Mouse (Mus musculus) stomach, embryonic 14.5 days (tissue): ENCODE results near the gene Klk9. TPM values are rescaled to one million over a fixed set of nuclear protein-coding genes. Genes with fewer than 3 reads are reported as not detected.

ENCODE experiments used
- ATAC-seq: fragments of 200-750 bp; cut with Nextera tagmentation; 2 replicates; pipeline ENCODE4 v1.8.0; 2017; ENCODE audit warnings: low read depth, moderate TSS enrichment; ENCODE audit not compliant: insufficient number of reproducible peaks, insufficient read depth, low FRiP score
- H3K27ac ChIP-seq: fragments of 300-500 bp; sonication (generic); 2 replicates; pipeline ENCODE4 v1.5.1; 2014; ENCODE audit warnings: mild to moderate bottlenecking, low read length, moderate library complexity, mixed read lengths
- H3K27me3 ChIP-seq: fragments of 300-500 bp; sonication (generic); 2 replicates; pipeline ENCODE4 v1.6.1; 2014; ENCODE audit warnings: low read length, control low read depth, mixed read lengths; ENCODE audit not compliant: control insufficient read depth, insufficient read depth
- H3K36me3 ChIP-seq: fragments of 300-500 bp; sonication (generic); 2 replicates; pipeline ENCODE4 v1.6.1; 2014; ENCODE audit warnings: mild to moderate bottlenecking, control low read depth, low read length, moderate library complexity, mixed read lengths; ENCODE audit not compliant: control insufficient read depth, insufficient read depth
- H3K4me1 ChIP-seq: fragments of 300-500 bp; sonication (generic); 2 replicates; pipeline ENCODE4 v1.6.1; 2014; ENCODE audit warnings: low read length, control low read depth, mixed read lengths; ENCODE audit not compliant: control insufficient read depth, insufficient read depth
- H3K4me2 ChIP-seq: fragments of 300-500 bp; sonication (generic); replicated peaks from 2 replicates; pipeline ENCODE4 v1.6.1; 2014; ENCODE audit warnings: low read depth, low read length, control low read depth
- H3K4me3 ChIP-seq: fragments of 300-500 bp; sonication (generic); 2 replicates; pipeline ENCODE4 v1.5.1; 2014; ENCODE audit warnings: low read depth, low read length, control low read depth
- H3K9ac ChIP-seq: fragments of 300-500 bp; sonication (generic); replicated peaks from 2 replicates; pipeline ENCODE4 v1.6.1; 2014; ENCODE audit warnings: low read depth, mild to moderate bottlenecking, control low read depth, low read length, moderate library complexity, mixed read lengths
- H3K9me3 ChIP-seq: fragments of 300-500 bp; sonication (generic); 2 replicates; pipeline ENCODE4 v1.6.1; 2016; ENCODE audit warnings: low read depth, low read length, control low read depth; ENCODE audit not compliant: control insufficient read depth
- WGBS: fragments of 180-500 bp; shearing (Covaris S2); extraction: QIAGEN DNeasy Blood & Tissue Kit; methylation state at CpG from one replicate; pipeline ENCODE4 v1.1.7; 2014; 5-methylcytosine and 5-hydroxymethylcytosine counted together
- polyA plus RNA-seq: library from polyadenylated mRNA; unstranded; fragments of >200 nt; fragmentation: Nextera tagmentation; extraction: Ambion mirVana; gene quantifications from 2 replicates; pipeline ENCODE4 v1.2.1, GENCODE M21; 2014

Klk9 gene
- polyA plus RNA-seq, 1 experiment from 2014 or later: not detected

GRCm38 (mm10) chr7:43774364-43774763 is 17.3 kb upstream of the Klk9 start, which contains the start of gene Klk11:
Gene Klk11, plus strand, starts transcription at chr7:43774604.
- Histone ChIP-seq H3K9me3 (no peaks in the 10 kb centered on the region), H3K4me3 (no peak within 1 kb of the TSS), H3K4me1 (no peaks in the 10 kb centered on the region), H3K27ac (peak within 1 kb of the TSS; percentile 58; the same call in 1 of the 2 replicates), H3K4me2 (no peak within 1 kb of the TSS), H3K36me3 (no peaks in the 10 kb centered on the region), H3K9ac (no peak within 1 kb of the TSS), H3K27me3 (no peaks in the 10 kb centered on the region)
- no peak for ATAC-seq
- 86% methylated on average over 5 of the region's 5 CpGs for WGBS

- Histone ChIP-seq H3K36me3 (no peaks in the 10 kb centered on the region), H3K27me3 (no peaks in the 10 kb centered on the region), H3K9ac (no peak overlapping the region), H3K27ac (peak overlapping the region; percentile 58; the same call in 1 of the 2 replicates), H3K9me3 (no peaks in the 10 kb centered on the region), H3K4me3 (no peak overlapping the region), H3K4me1 (no peaks in the 10 kb centered on the region), H3K4me2 (no peak overlapping the region)
- peak; percentile 50; the same call in 1 of the 2 replicates for ATAC-seq
- 58% methylated on average over 6 of the region's 6 CpGs for WGBS
Observed at GRCm38 (mm10) chr7:43774802-43775201, 16.9 kb upstream of the Klk9 start.

GRCm38 (mm10) chr7:43775311-43776057 is 16.2 kb upstream of the Klk9 start:
- Histone ChIP-seq H3K4me2 (no peak overlapping the region), H3K27me3 (no peaks in the 10 kb centered on the region), H3K4me1 (no peaks in the 10 kb centered on the region), H3K4me3 (no peak overlapping the region), H3K36me3 (no peaks in the 10 kb centered on the region), H3K9ac (no peak overlapping the region), H3K27ac (peak overlapping the region; percentile 58; the same call in 1 of the 2 replicates), H3K9me3 (no peaks in the 10 kb centered on the region)
- 48% methylated on average over 5 of the region's 7 CpGs for WGBS
- no peak for ATAC-seq

DNA sequence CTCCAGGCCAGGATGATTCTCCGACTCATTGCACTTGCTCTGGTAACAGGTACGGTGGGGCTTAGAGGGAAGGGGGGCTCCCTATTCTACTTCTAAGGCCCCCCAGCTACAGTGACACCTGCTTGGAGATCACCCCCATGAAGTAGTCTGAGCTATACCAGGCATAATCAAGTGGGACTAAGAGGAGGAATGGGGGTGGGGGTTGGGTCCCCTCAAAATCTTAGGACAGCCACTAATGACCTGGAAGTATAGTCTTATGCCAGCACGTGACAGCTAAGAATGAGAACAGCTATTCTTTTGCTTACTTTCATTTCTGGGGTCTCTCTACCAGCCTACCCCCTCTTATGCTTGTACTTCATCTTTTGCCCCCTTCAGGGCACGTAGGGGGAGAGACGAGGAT is 15.2 kb upstream of the Klk9 start:
- H3K4me2 ChIP-seq: no peak overlapping the region
- WGBS: 80% methylated on average over 5 of the region's 5 CpGs

DNA sequence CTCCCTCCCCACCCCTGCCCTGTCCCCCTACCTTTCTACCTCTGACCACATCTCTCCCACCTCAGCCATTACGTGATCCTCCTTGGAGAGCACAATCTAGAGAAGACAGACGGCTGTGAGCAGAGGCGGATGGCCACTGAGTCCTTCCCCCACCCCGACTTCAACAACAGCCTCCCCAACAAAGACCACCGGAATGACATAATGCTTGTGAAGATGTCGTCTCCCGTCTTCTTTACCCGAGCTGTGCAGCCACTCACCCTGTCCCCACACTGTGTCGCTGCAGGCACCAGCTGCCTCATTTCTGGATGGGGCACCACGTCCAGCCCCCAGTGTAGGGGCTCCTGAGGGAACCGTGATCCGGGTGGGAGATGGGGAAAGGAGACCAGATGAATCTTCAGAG is 14.3 kb upstream of the Klk9 start:
- Histone ChIP-seq H3K4me3 (no peak overlapping the region), H3K4me2 (no peak overlapping the region), H3K27me3 (no peaks in the 10 kb centered on the region), H3K9ac (no peak overlapping the region), H3K9me3 (no peaks in the 10 kb centered on the region), H3K4me1 (0 out of 2 replicates have a peak, but pooled peaks cover 2% of the 10 kb centered on the region), H3K27ac (no peak overlapping the region), H3K36me3 (no peaks in the 10 kb centered on the region)
- WGBS: 82% methylated on average over 12 of the region's 12 CpGs
- ATAC-seq: no peak

More for the DNA sequence above, 15.2 kb upstream of the Klk9 start:
- H3K9me3 ChIP-seq: no peaks in the 10 kb centered on the region
- no peaks in the 10 kb centered on the region for H3K27me3 ChIP-seq
- H3K4me1 ChIP-seq: no peaks in the 10 kb centered on the region
- no peak for ATAC-seq
- H3K27ac ChIP-seq: no peak overlapping the region
- no peak overlapping the region for H3K9ac ChIP-seq
- H3K36me3 ChIP-seq: no peaks in the 10 kb centered on the region
- H3K4me3 ChIP-seq: no peak overlapping the region

DNA sequence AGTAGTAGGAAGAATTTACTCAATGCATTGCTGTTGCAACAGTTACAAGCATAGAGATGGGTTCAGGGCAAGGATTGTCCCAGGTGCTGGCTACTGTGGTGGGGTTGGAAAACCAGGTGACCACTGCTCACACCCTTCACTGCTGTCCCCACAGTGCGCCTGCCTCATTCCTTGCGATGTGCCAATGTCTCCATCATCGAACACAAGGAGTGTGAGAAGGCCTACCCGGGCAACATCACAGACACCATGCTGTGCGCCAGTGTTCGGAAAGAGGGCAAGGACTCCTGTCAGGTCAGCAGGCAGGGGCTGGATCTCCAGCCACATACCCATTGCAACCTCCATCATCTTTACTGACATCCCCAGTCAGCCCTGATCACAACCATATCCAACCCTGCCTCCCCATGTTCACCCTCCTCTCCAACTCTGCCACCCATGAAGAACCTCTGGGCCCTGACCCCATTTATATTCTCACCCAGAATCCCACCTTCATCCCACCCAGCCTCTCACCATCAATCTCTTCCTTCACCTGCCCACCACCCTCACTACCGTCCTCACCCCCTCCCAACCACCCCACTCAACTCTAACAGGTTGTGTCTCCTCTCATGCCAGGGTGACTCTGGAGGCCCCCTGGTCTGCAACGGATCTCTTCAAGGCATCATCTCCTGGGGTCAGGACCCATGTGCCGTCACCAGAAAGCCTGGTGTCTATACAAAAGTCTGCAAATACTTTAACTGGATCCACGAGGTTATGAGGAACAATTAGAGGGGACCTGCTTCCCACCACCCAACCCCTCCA is 13.3 kb upstream of the Klk9 start:
- no peak for ATAC-seq
- 0 out of 2 replicates have a peak, but pooled peaks cover 5% of the 10 kb centered on the region for H3K4me1 ChIP-seq
- no peak overlapping the region for H3K27ac ChIP-seq
- no peak overlapping the region for H3K4me3 ChIP-seq
- no peaks in the 10 kb centered on the region for H3K36me3 ChIP-seq
- H3K27me3 ChIP-seq: no peaks in the 10 kb centered on the region
- WGBS: 88% methylated on average over 10 of the region's 10 CpGs
- no peaks in the 10 kb centered on the region for H3K9me3 ChIP-seq
- no peak overlapping the region for H3K9ac ChIP-seq
- H3K4me2 ChIP-seq: no peak overlapping the region

DNA sequence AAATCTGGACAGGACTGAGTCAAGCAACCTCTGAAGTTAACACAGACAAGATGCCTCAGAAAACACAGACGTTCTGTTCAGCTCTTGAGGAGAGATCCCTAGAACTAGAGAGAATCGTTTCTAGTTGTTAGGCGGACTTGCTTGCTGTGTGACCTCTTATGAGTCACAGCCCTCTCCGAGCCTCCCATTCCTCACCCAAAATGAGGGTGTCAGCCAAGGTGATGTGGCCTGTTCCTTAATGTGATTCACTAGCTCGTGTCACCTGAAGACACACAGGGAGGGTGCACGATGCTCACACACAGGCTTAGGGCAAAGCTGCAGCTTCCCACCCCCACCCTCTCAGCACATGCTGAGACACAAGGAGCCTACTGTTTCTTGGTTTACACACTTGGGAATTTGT is 11.4 kb upstream of the Klk9 start:
- H3K4me3 ChIP-seq: no peak overlapping the region
- no peak overlapping the region for H3K27ac ChIP-seq

DNA sequence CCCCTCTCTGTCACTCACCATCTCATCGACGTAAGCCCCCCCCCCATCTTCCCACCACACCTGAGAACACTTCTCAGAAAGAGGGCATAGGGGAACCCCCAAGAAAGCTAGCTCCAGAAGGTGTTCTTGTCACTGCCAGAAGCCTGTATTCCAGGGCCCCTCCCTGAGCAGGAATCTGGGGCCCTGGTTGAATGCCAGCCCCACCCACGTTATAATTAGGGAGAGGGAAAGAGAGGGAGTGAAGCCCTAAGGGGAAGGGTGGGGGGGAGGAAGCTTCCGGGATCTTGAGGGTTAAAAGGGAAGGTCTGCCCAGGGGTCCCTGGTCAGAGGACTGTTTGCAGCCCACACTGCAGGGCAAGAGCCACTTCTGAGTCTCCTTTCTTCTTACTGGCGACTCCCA is 10.9 kb upstream of the Klk9 start, which contains the start of gene Klk10:
Gene Klk10, plus strand, starts transcription at position 290 of the 400 bp plus-strand sequence.
- H3K4me1 ChIP-seq: 0 out of 2 replicates have a peak, but pooled peaks cover 5% of the 10 kb centered on the region
- H3K27ac ChIP-seq: no peak within 1 kb of the TSS
- no peaks in the 10 kb centered on the region for H3K27me3 ChIP-seq
- no peak for ATAC-seq
- no peaks in the 10 kb centered on the region for H3K36me3 ChIP-seq
- no peak within 1 kb of the TSS for H3K4me3 ChIP-seq
- H3K9me3 ChIP-seq: no peaks in the 10 kb centered on the region
- H3K9ac ChIP-seq: no peak within 1 kb of the TSS
- 29% methylated on average over 5 of the region's 5 CpGs for WGBS
- no peak within 1 kb of the TSS for H3K4me2 ChIP-seq

More for the DNA sequence above, 11.4 kb upstream of the Klk9 start:
- Histone ChIP-seq H3K27me3 (no peaks in the 10 kb centered on the region), H3K9me3 (no peaks in the 10 kb centered on the region), H3K36me3 (no peaks in the 10 kb centered on the region), H3K9ac (no peak overlapping the region), H3K4me1 (0 out of 2 replicates have a peak, but pooled peaks cover 5% of the 10 kb centered on the region), H3K4me2 (no peak overlapping the region)
- WGBS: 52% methylated on average over 6 of the region's 6 CpGs
- no peak for ATAC-seq
